Mouse (Mus musculus) heart, postnatal 10 days (tissue): ENCODE measurements around the gene Nav1. TPM values are rescaled to one million over a fixed set of nuclear protein-coding genes. Genes with fewer than 3 reads are reported as not detected.

Experiments used
- DNase-seq, 2 experiments: peaks; one replicate each; pipeline ENCODE4 v3.0.0; 2021
- intact Hi-C: fragments of 180-260 bp; cut with DNase I; formaldehyde crosslinking; loops from one replicate; pipeline ENCODE4 v1.15.1; 2025
- total RNA-seq, 2 experiments: library from RNA; stranded (reverse); gene quantifications; 2 replicates each; pipeline ENCODE4 v1.2.3; 2021

Nav1 gene
- total RNA-seq, 2 experiments from 2014 or later: 34.3 to 42.8 TPM

- intact Hi-C loops: no loop called here
- peak; percentile 39 to 44 for DNase-seq
These were observed 144.8 kb downstream of the Nav1 start for GRCm38 (mm10) chr1:135462304-135462703.

- intact Hi-C loops: loop anchor here (1.0 kb wide), 3 partner anchors 79 to 239 kb away; no protein-coding TSS in a partner anchor
- DNase-seq: peak; percentile 77 to 88
These were observed 145.9 kb downstream of the Nav1 start for GRCm38 (mm10) chr1:135461097-135461730.

GRCm38 (mm10) chr1:135460521-135460920 is 146.6 kb downstream of the Nav1 start:
- intact Hi-C loops: no loop called here
- no peak for DNase-seq

- intact Hi-C loops: no loop called here
- peak in 1 of 2 experiments; percentile 49 for DNase-seq
These were observed 149.2 kb downstream of the Nav1 start for GRCm38 (mm10) chr1:135457860-135458259.

- intact Hi-C loops: loop anchor here (5.0 kb wide), 1 partner anchor 55 kb away; no protein-coding TSS in a partner anchor
These were observed 154.8 kb downstream of the Nav1 start for GRCm38 (mm10) chr1:135452259-135452658.

DNA sequence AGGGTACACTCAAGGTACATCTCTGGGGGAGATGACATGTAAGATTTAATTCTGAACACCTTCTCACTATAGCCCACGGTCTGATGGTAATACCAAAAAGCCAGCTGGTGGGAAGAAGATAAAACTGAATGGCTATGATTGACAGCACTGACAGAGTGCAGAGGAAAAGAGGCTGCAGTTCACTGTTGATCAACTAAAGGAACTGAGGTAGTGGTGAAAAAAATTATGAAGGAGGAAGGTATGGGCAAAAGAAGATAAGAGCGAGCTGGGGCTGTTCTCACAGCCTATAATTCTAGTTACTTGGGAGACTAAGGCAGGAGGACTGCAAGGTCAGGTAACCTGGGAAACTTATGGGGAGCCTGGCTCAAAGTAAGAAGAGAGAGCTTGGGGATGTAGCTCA is 155.7 kb downstream of the Nav1 start:
- DNase-seq: no peak
- intact Hi-C loops: loop anchor here (5.0 kb wide), 1 partner anchor 54 kb away; no protein-coding TSS in a partner anchor

More at GRCm38 (mm10) chr1:135452259-135452658, 154.8 kb downstream of the Nav1 start:
- peak; percentile 43 to 51 for DNase-seq

GRCm38 (mm10) chr1:135449876-135450275 is 157.2 kb downstream of the Nav1 start:
- no peak for DNase-seq
- intact Hi-C loops: loop anchor here (5.0 kb wide), 1 partner anchor 53 kb away; no protein-coding TSS in a partner anchor

- intact Hi-C loops: no loop called here
These were observed 158.2 kb downstream of the Nav1 start for GRCm38 (mm10) chr1:135448940-135449339.

DNA sequence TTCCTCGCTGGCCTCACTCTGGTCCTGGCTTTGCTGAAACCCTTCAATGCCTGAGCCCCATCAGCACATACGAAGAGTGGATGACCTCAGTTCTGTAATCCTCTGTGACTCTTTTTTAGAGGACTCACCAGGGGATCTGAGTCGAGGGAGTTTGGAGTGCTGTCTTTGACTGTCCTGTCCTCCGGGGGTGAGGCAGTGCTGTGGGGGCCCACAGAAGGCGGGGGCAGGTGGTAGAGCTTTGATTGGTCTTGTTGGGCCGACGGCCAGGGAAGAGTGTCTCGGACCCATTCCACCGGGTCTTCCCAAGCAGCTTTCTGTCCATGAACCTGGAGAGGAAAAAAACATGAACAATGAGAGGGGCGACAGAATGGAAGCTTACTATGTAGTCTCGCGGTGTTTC is 163.6 kb downstream of the Nav1 start:
- peak; percentile 20 to 30 for DNase-seq
- intact Hi-C loops: no loop called here

More at GRCm38 (mm10) chr1:135448940-135449339, 158.2 kb downstream of the Nav1 start:
- no peak for DNase-seq

GRCm38 (mm10) chr1:135441861-135442260 is 165.2 kb downstream of the Nav1 start:
- intact Hi-C loops: no loop called here
- no peak for DNase-seq

GRCm38 (mm10) chr1:135440986-135441385 is 166.1 kb downstream of the Nav1 start:
- intact Hi-C loops: no loop called here

DNA sequence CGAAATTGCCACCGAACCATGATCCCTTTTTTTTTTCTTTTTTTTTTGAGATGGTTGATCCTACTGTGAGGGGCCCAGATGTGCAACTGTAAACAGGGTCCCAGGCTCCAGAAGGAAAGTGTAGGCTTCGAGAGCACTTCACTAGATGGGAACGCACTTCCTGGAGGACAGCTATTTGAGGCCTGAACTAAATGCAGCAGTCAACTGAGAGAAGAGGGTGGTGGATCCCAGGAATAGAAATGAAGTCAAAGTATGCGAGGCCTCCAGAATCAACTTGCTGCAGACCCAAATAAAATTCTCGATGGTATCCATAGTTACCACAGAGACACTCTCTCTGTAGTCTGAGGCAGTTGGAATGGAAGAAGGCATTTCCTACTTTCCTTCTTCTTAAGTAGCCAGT is 168.3 kb downstream of the Nav1 start:
- intact Hi-C loops: no loop called here
- DNase-seq: no peak

More at GRCm38 (mm10) chr1:135440986-135441385, 166.1 kb downstream of the Nav1 start:
- no peak for DNase-seq

DNA sequence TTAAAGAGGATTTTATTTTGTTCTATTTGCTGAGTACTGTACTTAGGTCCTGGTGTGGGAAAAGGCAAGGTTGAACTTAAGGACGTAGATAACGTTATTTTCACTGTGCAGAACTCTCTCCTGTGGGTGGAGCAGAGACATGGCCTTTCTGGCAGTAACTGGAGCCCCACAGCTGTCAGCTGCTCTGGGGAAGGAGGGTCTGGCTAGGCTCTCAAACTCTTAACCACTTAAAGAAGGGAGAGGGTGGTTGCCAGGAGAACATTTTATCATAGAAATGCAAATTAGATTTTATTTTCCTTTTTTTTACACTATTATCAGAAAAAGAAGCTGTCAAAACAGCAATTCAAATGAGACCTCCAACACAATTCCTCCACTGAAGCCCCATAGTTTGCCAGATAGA is 171.3 kb downstream of the Nav1 start:
- DNase-seq: peak; percentile 64 to 70

GRCm38 (mm10) chr1:135430669-135431017 is 176.5 kb downstream of the Nav1 start:
- intact Hi-C loops: loop anchor here (5.0 kb wide), 1 partner anchor 33 kb away; no protein-coding TSS in a partner anchor
- no peak for DNase-seq

More for the DNA sequence above, 171.3 kb downstream of the Nav1 start:
- intact Hi-C loops: no loop called here

- intact Hi-C loops: loop anchor here (2.0 to 5.0 kb wide), 3 partner anchors 15 to 48 kb away; no protein-coding TSS in a partner anchor
These were observed 177.0 kb downstream of the Nav1 start, which contains the start of gene Ipo9 for GRCm38 (mm10) chr1:135429901-135430668. Gene Ipo9, minus strand, starts transcription at chr1:135430499.

GRCm38 (mm10) chr1:135427390-135427789 is 179.7 kb downstream of the Nav1 start:
- no peak for DNase-seq
- intact Hi-C loops: loop anchor here (5.0 kb wide), 1 partner anchor 45 kb away; no protein-coding TSS in a partner anchor

More at GRCm38 (mm10) chr1:135429901-135430668, 177.0 kb downstream of the Nav1 start, which contains the start of gene Ipo9:
- peak; percentile 94 to 95 for DNase-seq

DNA sequence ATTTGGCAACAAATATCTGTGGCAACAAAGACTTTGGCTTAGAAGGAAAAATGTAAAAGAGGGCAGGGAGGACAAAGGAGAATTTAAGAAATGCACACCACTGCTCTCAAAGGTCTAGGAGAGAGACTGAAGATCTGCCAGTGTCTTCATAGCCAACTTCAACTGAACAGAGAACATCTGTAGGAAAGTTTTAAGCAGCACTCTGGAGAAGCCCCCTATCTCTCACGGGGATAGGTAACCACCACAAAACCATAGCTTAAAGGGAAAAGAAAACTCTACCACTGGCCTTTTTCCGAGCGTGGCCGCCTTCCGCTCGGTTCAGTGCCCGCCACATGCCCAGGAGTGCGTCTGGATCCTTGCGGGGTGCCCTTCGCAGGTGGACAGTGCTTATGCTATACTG is 180.4 kb downstream of the Nav1 start:
- intact Hi-C loops: loop anchor here (5.0 kb wide), 1 partner anchor 44 kb away; no protein-coding TSS in a partner anchor

GRCm38 (mm10) chr1:135422772-135423171 is 184.3 kb downstream of the Nav1 start:
- intact Hi-C loops: no loop called here
- no peak for DNase-seq

More for the DNA sequence above, 180.4 kb downstream of the Nav1 start:
- no peak for DNase-seq

DNA sequence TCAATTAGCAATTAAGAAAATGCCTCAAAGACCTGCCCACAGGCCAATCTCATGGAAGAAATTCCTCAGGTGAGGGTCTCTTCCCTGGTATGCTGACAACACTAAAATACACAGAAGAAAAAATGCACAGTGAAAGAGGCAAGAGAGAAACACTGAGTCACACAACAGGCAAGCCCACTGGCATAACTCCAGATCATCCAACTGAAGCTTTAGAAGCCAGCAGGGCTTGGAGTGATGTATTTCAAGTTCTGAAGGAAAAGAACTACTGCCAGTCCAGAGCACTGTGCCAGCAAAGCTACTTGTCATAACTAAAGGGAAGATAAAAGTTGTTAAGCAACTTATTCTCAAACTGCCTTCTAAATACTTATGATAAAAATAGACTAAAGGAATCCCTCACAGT is 193.1 kb downstream of the Nav1 start:
- DNase-seq: peak; percentile 38 to 41
- intact Hi-C loops: loop anchor here (2.0 kb wide), 1 partner anchor 15 kb away; no protein-coding TSS in a partner anchor

DNA sequence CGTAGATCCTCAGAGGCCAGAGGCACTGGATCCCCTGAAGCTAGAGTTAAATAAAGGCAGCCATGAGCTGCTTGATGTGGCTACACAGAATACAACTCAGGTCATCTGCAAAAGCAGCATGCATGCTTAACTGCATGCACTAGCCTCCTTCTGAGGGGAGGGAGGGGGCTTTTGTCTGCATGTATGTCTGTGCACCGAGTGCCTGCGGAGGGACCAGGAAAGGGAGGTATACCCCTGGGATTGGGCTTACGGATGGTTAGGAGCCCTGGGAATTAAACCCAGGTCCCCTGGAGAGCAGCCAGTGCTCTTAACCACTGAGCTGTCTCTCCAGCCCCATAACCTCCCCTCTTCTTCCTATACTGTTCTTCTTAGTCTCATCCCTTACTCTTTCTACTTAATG is 195.0 kb downstream of the Nav1 start:
- intact Hi-C loops: no loop called here
- no peak for DNase-seq

DNA sequence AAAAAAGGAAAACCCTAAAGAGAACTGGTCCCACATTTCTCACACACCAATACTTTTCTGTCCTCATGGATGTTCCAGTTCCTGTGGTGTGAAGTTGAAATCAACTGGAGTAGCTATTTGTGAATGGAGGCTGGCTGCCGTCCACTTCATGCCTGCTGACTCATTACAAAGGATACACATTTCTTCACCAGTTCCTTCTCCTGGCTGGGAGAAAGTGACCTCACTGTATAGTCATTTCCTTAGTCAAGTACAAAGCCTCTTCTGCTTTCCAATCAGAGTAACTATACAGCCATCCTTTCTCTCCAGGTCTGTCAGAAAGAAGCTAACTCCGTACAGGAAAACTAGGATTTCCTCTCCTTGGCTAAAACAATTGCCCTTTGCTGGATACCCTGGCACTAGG is 196.1 kb downstream of the Nav1 start:
- intact Hi-C loops: no loop called here
- DNase-seq: peak; percentile 85 to 87
